Mouse (Mus musculus) cortical plate, adult 2 months (tissue): Measurements from ENCODE around the gene Cpne5.

Experiments used
- CTCF ChIP-seq: fragments of 200-500 bp; IDR thresholded peaks from 2 replicates; pipeline ENCODE4 v1.5.1; 2011; ENCODE audit warnings: mild to moderate bottlenecking, control low read depth, low read length; ENCODE audit not compliant: insufficient read depth; ENCODE audit errors: extremely low read depth
- POLR2A ChIP-seq: fragments of 200-500 bp; IDR thresholded peaks from 2 replicates; pipeline ENCODE4 v1.6.1; 2011; ENCODE audit warnings: mild to moderate bottlenecking, low read length, control low read depth; ENCODE audit not compliant: insufficient read depth; ENCODE audit errors: extremely low read depth

- TF ChIP-seq POLR2A (no peak), CTCF (peak; percentile 26; the same call in 1 of the 2 replicates)
These were observed 68.9 kb downstream of the Cpne5 start for GRCm38 (mm10) chr17:29168996-29169601.
